Mouse (Mus musculus) urinary bladder, postnatal 4 days (tissue): ENCODE results near the gene Gm20388.

Source experiments
- DNase-seq, 2 experiments: peaks; one replicate each; pipeline ENCODE4 v3.0.0; 2021 to 2022; ENCODE audit warnings: low spot score in 2 of 2

Gene Gm20388

GRCm38 (mm10) chr8:122194396-122194795 lies 2283.8 kb downstream of the Gm20388 start:
- peak in 1 of 2 experiments; percentile 72 for DNase-seq

- no peak for DNase-seq
Measured at GRCm38 (mm10) chr8:122197342-122197741, 2286.7 kb downstream of the Gm20388 start.

DNA sequence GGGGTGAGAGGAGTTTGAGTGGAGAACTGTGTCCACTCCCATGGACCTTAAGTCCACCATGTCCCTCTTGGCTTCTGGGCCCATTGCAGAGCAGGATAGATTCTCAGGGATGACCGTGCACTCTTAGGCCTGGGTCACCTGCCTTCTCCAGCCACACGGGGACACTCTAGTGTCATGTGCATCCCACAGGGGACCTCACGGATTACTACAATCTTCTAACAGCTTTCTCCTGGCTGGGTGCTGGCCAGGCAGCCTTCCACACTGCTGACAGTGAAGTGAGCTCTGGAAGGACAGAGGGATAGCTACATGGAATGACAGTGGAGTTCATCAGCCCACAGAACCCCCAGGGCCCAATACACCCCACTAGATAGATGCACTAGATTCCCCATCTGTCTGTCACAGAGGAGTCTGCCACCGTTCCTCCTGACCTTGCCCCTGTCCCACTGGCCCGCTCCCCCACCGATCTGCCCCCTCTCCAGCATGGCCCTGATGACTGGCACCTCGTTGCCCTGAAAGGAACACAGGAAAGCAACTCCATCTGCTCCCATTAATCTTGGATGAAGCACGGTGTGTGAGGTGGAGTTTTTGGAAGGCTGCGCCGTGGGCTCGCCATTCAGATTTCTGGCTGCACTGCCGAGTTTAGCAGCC lies 2287.9 kb downstream of the Gm20388 start:
- DNase-seq: no peak

DNA sequence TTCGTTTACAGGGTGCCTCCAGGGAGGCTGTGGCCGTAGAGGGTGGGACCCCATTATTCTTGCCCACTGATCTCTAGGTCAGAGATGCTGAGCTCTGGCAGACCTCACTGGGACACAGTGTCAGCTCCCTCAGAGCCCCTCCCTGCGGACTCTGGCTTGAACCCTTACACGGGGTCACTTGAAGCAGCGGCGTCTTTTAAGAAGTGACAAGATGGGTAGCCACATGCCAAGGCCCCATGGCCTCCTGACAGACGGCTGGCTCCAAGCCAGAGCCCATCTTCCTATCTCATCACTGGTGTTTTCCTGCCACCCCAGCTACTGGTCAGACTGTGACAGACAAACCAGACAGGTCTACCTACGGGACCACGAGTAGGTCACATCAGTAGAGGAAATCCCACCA lies 2288.6 kb downstream of the Gm20388 start:
- DNase-seq: no peak

DNA sequence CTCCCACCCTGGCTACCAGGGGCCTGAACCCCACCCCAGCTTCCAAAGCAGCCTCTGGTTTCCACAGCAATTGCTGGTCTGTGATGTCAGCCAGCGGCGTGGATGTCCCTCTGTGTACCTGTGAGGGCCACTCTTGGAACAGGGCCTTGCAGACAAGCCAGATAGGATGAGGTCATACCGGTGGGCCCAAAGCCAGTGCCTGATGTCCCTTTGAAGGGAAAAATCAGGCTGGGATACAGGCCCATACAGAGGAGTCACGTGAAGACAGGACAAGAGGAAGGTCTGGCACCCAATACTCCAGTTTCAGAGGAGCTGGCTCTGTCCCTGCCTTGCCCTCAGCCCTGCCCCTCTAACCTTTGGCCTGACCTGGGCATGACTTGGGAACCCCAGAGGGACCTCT lies 2289.2 kb downstream of the Gm20388 start:
- no peak for DNase-seq

- DNase-seq: no peak
Measured at GRCm38 (mm10) chr8:122211591-122211990, 2300.9 kb downstream of the Gm20388 start.

- peak in 1 of 2 experiments; percentile 33 for DNase-seq
Measured at GRCm38 (mm10) chr8:122215630-122216029, 2305.0 kb downstream of the Gm20388 start.

DNA sequence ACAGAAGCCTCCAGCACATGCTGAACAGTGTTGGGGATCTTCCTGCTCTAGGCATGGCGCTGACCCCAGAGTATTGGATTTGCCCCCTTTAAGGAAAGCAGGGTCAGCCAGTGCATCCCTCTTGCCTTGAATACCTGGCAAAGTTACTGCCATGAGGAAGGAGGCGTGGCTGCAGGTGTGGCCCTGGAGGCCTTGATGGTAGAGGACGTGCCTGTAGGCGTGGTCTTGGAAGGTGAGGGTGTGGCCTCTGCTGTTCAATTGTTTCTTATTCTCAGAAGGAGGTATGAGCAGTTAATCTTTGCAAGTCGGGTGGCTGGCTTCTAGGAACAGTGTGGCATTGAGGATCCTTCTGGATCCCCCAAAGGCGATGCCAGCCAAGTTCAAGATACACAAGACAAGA lies 2305.8 kb downstream of the Gm20388 start:
- DNase-seq: no peak

- DNase-seq: no peak
Measured at GRCm38 (mm10) chr8:122217456-122218177, 2307.0 kb downstream of the Gm20388 start.

DNA sequence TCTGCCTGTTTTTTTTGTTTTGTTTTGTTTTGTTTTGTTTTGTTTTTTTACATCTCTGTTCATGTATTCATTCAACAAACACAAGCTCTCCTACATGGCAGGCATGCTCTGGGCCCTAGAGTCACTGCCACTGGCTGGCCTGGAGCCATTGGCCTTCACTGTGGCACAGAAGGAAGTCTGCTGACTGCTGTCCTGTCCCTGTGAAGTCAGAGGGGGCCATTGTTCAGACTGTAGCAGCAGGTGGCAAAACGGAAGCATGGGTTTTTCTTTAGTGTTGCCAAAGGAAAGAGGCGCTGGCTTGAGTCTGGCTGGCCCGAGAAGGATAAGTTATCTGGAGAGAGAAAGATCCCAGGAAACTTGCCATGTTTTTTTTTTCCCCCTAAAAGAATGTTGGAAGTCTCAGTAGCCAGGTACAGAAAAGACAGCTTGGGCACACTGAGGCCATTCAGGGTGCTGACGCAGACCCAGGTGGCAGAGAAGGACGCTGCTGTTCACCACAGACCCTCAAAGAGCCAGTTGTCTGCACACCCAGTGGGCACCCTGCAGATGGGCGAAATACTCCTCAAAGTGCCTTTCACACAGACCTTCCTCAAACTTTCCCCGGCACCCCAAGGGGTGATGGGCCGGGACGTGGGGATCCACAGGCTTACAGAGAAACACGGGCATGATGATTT lies 2313.5 kb downstream of the Gm20388 start:
- DNase-seq: no peak

DNA sequence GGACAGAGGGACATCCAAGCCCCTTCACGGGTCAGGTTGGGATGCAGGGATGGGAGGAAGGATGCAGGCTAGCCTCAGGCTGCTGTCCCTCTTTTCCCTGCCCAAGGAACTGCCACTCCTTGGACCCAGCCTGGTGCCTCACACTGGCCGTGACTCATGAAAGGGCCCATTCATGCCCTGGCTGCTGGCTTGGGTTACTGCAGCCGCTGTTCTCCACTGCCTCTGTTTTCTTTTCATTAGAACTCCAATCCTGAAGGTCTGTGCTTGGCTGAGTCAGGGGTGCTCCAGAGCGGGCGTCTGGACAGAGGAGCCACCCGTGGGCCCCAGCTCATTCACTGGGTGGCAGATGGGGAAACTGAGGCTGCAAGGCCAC lies 2314.0 kb downstream of the Gm20388 start:
- no peak for DNase-seq

GRCm38 (mm10) chr8:122225446-122225845 lies 2314.8 kb downstream of the Gm20388 start:
- no peak for DNase-seq

DNA sequence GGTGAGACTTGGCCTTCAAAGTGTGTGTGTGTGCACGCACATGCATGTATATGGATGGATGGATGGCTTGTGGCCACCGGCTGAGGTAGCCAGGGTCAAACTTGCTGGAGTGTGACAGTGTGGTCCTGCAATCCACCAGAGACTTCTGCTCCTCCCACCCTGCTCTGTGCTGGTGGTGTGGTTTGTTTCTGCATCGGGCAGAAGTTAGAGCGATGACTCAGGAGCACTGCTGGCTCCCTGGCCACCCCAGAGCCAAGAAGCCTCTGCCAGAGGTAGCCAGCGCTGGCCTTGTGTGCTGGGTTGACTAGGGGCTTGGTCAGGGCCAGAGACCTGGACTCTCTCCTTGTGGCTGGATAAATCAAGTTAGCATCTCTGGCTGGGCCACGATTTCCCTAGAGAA lies 2316.7 kb downstream of the Gm20388 start:
- no peak for DNase-seq

GRCm38 (mm10) chr8:122228792-122229575 lies 2318.3 kb downstream of the Gm20388 start:
- no peak for DNase-seq

DNA sequence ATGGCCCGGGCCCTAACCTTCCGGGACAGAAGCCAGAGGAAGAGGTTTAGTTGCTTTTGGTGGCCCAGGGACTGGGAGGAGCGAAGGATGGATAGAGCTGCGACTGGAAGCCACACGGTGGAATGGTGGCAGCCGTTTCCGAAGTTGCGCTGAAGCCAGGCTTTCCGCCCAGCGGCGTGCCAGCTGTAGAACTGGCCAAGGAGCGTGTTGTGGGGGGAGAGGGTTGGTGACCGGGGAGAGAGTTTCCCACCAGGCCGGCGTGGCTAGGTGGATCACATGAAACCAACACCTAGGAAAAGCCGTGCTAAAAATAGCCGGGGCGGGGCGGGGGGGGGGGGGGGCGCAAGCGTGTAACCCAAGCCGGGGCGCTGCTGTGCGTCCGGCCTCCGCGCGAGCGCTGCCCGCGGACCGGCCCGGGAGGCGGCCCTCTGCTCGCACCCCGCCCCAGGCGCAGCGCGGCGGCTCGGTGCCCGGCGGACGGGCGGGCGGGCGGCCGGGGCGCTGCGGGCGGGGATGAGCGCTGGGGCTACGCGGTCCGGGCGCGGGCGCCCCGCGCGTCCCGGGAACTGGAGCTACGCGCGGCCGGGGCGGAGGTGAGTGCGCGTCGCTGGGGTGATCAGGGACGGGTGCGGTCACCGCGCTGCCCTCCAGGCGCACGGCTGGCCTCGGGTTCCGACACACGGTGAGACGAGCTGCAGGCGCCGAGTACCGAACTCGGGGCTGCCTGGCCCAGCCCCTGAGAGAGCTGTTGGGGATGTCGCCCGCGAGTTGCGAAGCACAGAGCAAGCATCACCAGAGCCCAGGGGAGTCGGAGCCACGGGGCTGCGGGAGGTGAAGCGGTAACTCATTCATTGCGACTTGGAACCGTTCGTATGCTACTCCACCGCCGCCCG lies 2319.4 kb downstream of the Gm20388 start:
- DNase-seq: no peak

DNA sequence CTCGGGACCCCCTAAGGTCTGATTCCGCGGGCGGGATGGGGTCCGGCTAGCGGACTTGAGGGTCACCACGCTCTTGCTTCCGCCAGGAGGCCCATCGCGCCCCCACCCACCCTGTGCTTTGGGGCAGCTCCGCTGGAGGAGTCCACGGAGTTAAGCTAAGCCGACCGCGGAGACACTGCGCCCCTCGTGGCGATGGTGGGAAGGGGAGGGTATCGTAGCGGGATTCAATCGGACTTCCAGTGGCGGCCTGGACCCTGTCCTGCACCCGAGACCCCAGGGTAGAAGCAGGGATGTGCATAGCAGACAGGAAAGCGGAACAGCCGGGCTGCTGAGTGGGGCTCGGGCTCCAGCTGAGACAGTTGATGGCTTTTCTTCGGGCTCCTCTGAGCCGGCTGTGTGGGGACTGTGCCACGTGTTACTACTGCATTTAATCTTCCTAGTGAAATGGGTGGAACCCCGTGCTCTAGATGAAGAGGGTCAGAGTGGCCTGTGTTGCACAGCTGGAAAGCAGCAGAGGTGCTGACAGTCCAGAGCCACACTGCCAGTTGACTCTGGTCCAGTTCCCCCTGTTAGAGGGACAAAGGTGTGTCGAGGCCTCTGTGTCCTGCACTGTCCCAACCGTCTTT lies 2320.2 kb downstream of the Gm20388 start:
- peak; percentile 59 to 78 for DNase-seq

DNA sequence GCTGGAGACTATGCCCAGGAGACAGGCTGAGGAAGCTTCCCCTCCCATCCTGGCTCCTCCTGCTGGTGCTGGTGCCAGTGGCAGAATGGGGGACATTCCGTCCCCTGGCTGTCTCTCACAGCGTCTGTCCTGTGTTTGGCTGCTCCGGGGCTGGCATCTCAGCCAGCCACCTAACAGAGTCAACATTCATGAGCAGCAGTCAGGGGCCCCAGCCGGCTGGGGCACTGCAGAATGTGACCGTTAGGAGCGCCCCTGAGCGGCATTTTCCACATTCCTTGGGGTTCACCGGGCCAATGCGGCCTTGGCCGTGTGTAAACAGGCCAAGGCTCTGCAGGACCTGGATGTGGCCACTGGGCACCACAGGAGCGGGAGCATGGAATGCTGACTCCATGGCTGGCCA lies 2323.4 kb downstream of the Gm20388 start:
- DNase-seq: peak in 1 of 2 experiments; percentile 53

GRCm38 (mm10) chr8:122236521-122236920 lies 2325.9 kb downstream of the Gm20388 start:
- DNase-seq: no peak

DNA sequence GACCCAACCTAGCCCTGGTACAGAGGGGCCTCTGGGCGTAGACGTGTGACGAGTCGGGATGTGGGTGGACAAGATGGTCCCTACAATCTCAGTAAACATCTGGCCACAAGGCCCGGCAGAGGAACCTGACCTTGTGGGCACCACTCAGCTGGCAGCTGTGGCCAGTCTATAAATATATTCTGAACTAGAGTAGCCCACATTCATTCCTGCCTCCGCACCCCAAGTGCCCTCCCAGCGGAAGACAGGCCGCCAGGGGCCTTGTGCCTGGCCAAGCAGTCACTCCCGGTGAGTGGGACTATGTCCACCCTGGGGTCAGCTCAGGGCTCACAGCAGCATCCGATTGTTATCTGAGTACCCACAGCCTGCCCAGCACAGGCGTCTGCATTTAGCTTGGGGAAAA lies 2327.6 kb downstream of the Gm20388 start:
- DNase-seq: no peak

- DNase-seq: no peak
Measured at GRCm38 (mm10) chr8:122238731-122239130, 2328.1 kb downstream of the Gm20388 start.
